Mouse (Mus musculus) liver, adult 2 months (tissue): ENCODE measurements at regions not wholly inside any gene's neighbourhood (a gene's known extent, or its start where the extent isn't known, plus 50 kb on each side); places are given as distances from the start of the nearest gene placed in this dataset.

Experiments used
- CTCF ChIP-seq: fragments of 200-500 bp; IDR thresholded peaks from 2 replicates; pipeline ENCODE4 v1.5.1; 2011; ENCODE audit warnings: low read depth, low read length, control low read depth
- POLR2A ChIP-seq: fragments of 200-500 bp; IDR thresholded peaks from 2 replicates; pipeline ENCODE4 v1.6.1; 2011; ENCODE audit warnings: low read length, control low read depth; ENCODE audit not compliant: insufficient read depth; ENCODE audit errors: extremely low read depth

DNA sequence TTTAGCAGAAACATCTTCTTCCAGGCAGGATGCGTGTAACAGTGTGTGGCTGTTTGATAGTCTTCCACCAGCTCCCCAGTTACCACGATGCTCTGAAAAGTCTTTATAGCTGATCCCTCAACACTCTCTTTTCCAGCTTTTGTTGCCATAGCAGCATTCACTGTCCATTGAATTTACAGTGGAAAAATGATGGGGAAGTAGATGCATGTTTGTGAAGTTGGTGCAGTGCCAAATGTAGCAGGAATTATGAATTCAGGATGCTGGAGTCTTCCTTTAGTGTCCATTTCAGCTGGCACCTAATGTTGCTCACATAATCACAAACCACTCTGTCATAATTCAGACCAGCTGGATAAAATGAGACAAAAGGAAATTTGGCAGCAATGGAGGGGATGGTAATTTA is 99.0 kb upstream of the Tbc1d2b start:
- TF ChIP-seq CTCF: no peak
- no peak for TF ChIP-seq POLR2A
